Mouse (Mus musculus) yolk sac, embryonic 10.5 days (tissue): ENCODE measurements around the gene Letm1.
A peak's percentile ranks its signal among the peaks of the same experiment; 100 is the strongest.

Source experiments
- DNase-seq: peaks from one replicate; pipeline ENCODE4 v3.0.0-alpha.2; 2017; ENCODE audit warnings: low spot score

The Letm1 gene

GRCm38 (mm10) chr5:33782345-33782998 lies at the start of gene Letm1:
Letm1 (minus strand) TSS chr5:33782817.
- peak; percentile 94 for DNase-seq

- DNase-seq, result no peak
Observed at GRCm38 (mm10) chr5:33830832-33831231, 48.2 kb upstream of the Letm1 start.

GRCm38 (mm10) chr5:33829958-33830357 lies 47.3 kb upstream of the Letm1 start:
- no peak for DNase-seq

GRCm38 (mm10) chr5:33828107-33828506 lies 45.5 kb upstream of the Letm1 start:
- no peak for DNase-seq

- DNase-seq, result no peak
Observed at GRCm38 (mm10) chr5:33826001-33826400, 43.4 kb upstream of the Letm1 start.

GRCm38 (mm10) chr5:33822456-33822855 lies 39.8 kb upstream of the Letm1 start:
- DNase-seq, result no peak

GRCm38 (mm10) chr5:33821901-33822427 lies 39.3 kb upstream of the Letm1 start:
- no peak for DNase-seq

- DNase-seq, result peak; percentile 77
Observed at GRCm38 (mm10) chr5:33820733-33821621, 38.4 kb upstream of the Letm1 start.

- peak; percentile 83 for DNase-seq
Observed at GRCm38 (mm10) chr5:33819876-33820732, 37.5 kb upstream of the Letm1 start, which contains the start of gene Nsd2. Nsd2 (plus strand) TSS chr5:33820725.

GRCm38 (mm10) chr5:33819141-33819875 lies 36.7 kb upstream of the Letm1 start:
- peak; percentile 9 for DNase-seq

- peak; percentile 39 for DNase-seq
Observed at GRCm38 (mm10) chr5:33818104-33818503, 35.5 kb upstream of the Letm1 start.

- DNase-seq, result peak; percentile 21
Observed at GRCm38 (mm10) chr5:33816008-33816725, 33.5 kb upstream of the Letm1 start.

- no peak for DNase-seq
Observed at GRCm38 (mm10) chr5:33811519-33811918, 28.9 kb upstream of the Letm1 start.

GRCm38 (mm10) chr5:33803337-33803736 lies 20.7 kb upstream of the Letm1 start:
- DNase-seq, result no peak

- no peak for DNase-seq
Observed at GRCm38 (mm10) chr5:33791912-33792643, 9.5 kb upstream of the Letm1 start.

- no peak for DNase-seq
Observed at GRCm38 (mm10) chr5:33782999-33783390, 378 bp upstream of the Letm1 start.

- no peak for DNase-seq
Observed at GRCm38 (mm10) chr5:33781964-33782344, 663 bp downstream of the Letm1 start.

GRCm38 (mm10) chr5:33777195-33777594 lies 5.4 kb downstream of the Letm1 start:
- DNase-seq, result no peak

GRCm38 (mm10) chr5:33743481-33743880 lies 39.1 kb downstream of the Letm1 start:
- DNase-seq, result no peak

GRCm38 (mm10) chr5:33740548-33740947 lies 42.1 kb downstream of the Letm1 start:
- DNase-seq, result no peak
